Mouse (Mus musculus) CD8-positive naive resting alpha-beta T cell, adult 2 months (primary cell): ENCODE results near the gene Ndnf.

Experiments
- DNase-seq, 2 experiments: peaks; one replicate each; pipeline ENCODE4 v3.0.0; 2022; ENCODE audit warnings: low read depth in 2 of 2, low spot score in 2 of 2

Ndnf gene

GRCm38 (mm10) chr6:65743871-65744202, 72.4 kb downstream of the Ndnf start:
- DNase-seq, result no peak

- DNase-seq, result no peak
Measured at GRCm38 (mm10) chr6:65758214-65758613, 86.8 kb downstream of the Ndnf start.

- DNase-seq, result no peak
Measured at GRCm38 (mm10) chr6:65759174-65759573, 87.8 kb downstream of the Ndnf start.

GRCm38 (mm10) chr6:65760073-65760472, 88.7 kb downstream of the Ndnf start:
- no peak for DNase-seq
